Mouse (Mus musculus): ENCODE results near the gene Cd300a. TPM values are rescaled to one million over a fixed set of nuclear protein-coding genes. Genes with fewer than 3 reads are reported as not detected.

Cd300a gene
- 1.6 and 1.9 TPM in 2 replicates for polyA plus RNA-seq (2015; fragmentation: Nextera tagmentation; extraction: Ambion mirVana)

DNA sequence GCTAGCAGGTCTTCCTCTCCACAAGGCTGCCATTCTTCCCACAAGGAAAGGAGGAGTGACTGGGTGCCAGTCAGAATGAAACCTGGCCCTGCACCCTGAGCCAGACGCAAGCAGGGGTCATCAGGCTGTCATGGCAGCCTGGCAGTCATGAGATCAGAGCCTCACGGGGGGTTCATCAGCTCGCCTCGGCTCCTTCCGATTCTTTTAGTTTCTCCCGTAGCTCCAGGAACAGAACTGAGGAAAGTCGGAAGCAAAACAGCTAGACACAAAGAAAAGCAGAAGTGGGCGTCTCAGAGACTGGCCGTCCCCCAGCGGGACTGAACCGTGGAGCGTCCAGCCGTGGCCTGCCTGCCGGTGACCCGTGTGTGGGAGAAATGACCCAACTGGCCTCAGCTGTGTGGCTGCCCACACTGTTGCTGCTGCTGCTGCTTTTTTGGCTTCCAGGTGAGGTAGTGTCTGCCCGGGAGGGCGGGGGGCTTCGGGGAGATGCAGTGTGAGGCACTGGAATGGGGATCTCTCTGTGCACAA, at the start of gene Cd300a:
TSS of gene Cd300a (plus strand) at position 51 of the 528 bp plus-strand sequence.
- 76% methylated on average over 18 of the region's 18 CpGs for WGBS
- Histone ChIP-seq H3K9me3 (no peaks in the 10 kb centered on the region), H3K36me3 (no peaks in the 10 kb centered on the region), H3K9ac (no peak within 1 kb of the TSS), H3K27me3 (no peaks in the 10 kb centered on the region; the same call in 1 of the 2 replicates), H3K4me1 (no peaks in the 10 kb centered on the region), H3K27ac (no peak within 1 kb of the TSS), H3K4me2 (replicated peaks) (no peak within 1 kb of the TSS), H3K4me3 (no peak within 1 kb of the TSS)
- ATAC-seq (ENCODE audit: low FRiP score, low read depth), result no peak

DNA sequence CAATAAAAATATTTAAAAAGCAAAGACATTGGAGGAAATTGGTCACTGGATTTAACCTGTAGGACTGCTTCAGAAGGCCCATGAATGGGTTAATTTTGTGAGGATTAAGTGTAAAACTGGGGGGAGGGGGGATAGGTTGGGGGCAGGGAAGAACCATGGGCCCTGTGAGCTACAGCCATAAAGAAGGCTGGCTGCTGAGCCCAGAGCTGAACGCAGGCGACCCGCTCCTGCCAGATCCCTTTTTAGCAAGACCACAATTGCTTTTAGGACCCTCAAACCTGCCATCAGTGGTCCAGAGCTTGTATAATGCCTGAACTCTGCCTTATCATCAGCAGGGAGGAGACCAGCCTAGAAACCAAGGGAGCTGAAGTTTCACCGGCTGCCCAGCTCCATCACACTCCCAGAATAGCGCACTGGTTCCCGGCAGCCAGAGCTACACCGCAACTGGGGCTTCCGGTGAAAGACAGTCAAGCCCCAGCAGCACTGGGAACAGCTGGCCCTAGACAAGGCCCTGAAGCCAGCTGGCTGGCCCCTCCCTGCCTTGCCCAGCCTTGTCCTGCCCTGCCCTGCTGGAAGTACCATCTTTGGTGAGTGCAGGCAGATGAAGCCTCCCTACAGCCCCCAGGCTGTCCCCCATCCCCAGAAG, 45.9 kb upstream of the Cd300a start:
- Histone ChIP-seq H3K36me3 (no peaks in the 10 kb centered on the region), H3K9me3 (0 out of 2 replicates have a peak, but pooled peaks cover 5% of the 10 kb centered on the region), H3K4me2 (replicated peaks) (peak overlapping the region; percentile 48), H3K4me1 (peaks cover 25% of the 10 kb centered on the region), H3K9ac (peak overlapping the region; percentile 48; the same call in 1 of the 2 replicates), H3K27me3 (no peaks in the 10 kb centered on the region), H3K27ac (peak overlapping the region; percentile 82), H3K4me3 (no peak overlapping the region)
- WGBS, result 2% methylated on average over 8 of the region's 8 CpGs
- peak; percentile 87 for ATAC-seq (ENCODE audit: low FRiP score, low read depth)

DNA sequence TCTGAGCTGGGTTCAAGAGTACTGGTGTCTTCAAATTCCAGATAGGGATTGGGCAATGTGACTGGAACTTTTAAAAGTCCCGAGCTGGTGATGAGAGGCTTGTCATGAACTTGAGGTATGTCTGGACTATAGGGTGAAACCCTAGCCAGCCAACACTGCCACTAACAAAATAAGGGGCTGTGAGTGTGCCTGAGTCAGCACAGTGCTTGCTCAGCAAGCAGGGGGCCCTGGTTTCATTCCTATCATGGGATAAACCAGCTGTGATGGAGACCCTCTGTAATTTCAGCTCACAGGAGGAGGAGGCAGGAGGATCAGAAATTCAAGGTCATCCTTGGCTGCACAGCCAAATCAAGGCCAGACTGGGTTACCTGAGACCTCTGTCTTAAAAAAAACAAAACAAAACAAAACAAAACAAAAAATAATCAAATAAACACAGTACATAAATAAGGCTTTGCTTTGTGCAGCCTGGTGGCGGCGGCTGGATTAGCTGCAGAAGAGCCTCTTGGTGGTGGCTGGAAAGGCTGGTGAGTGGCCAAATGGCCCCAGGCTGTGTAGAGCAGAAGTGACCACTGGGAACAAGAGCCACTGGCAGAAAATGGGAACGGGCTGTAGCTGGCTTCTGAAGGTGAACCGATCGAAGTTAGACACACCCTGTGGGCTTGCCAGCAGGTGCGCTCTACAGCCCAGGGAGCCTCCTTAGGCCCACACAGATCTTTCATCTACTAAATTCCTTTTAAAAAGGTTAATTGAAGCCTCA, 45.2 kb upstream of the Cd300a start:
- no peaks in the 10 kb centered on the region; the same call in 1 of the 2 replicates for H3K27me3 ChIP-seq
- H3K4me3 ChIP-seq, result no peak overlapping the region
- ATAC-seq (ENCODE audit: low FRiP score, low read depth), result peak; percentile 20; the same call in 1 of the 2 replicates
- H3K9me3 ChIP-seq, result 0 out of 2 replicates have a peak, but pooled peaks cover 5% of the 10 kb centered on the region
- H3K9ac ChIP-seq, result peak overlapping the region; percentile 48; the same call in 1 of the 2 replicates
- H3K36me3 ChIP-seq, result no peaks in the 10 kb centered on the region
- H3K27ac ChIP-seq, result peak overlapping the region; percentile 82
- peaks cover 30% of the 10 kb centered on the region for H3K4me1 ChIP-seq
- WGBS, result 57% methylated on average over 7 of the region's 7 CpGs
- peak overlapping the region; percentile 48 for H3K4me2 ChIP-seq (replicated peaks)

GRCm38 (mm10) chr11:114846336-114846735, 43.5 kb upstream of the Cd300a start:
- Histone ChIP-seq H3K27ac (no peak overlapping the region), H3K4me1 (peaks cover 43% of the 10 kb centered on the region), H3K27me3 (no peaks in the 10 kb centered on the region; the same call in 1 of the 2 replicates), H3K9me3 (0 out of 2 replicates have a peak, but pooled peaks cover 3% of the 10 kb centered on the region), H3K4me3 (no peak overlapping the region), H3K9ac (no peak overlapping the region), H3K36me3 (no peaks in the 10 kb centered on the region), H3K4me2 (replicated peaks) (no peak overlapping the region)
- 78% methylated on average over 4 of the region's 4 CpGs for WGBS
- no peak for ATAC-seq (ENCODE audit: low FRiP score, low read depth)

GRCm38 (mm10) chr11:114847008-114847407, 42.8 kb upstream of the Cd300a start:
- no peaks in the 10 kb centered on the region; the same call in 1 of the 2 replicates for H3K27me3 ChIP-seq
- no peak overlapping the region for H3K9ac ChIP-seq
- no peaks in the 10 kb centered on the region for H3K36me3 ChIP-seq
- ATAC-seq (ENCODE audit: low FRiP score, low read depth), result no peak
- H3K4me1 ChIP-seq, result peaks cover 43% of the 10 kb centered on the region
- H3K4me3 ChIP-seq, result no peak overlapping the region
- 56% methylated on average over 5 of the region's 5 CpGs for WGBS
- H3K4me2 ChIP-seq (replicated peaks), result no peak overlapping the region
- no peak overlapping the region for H3K27ac ChIP-seq
- no peaks in the 10 kb centered on the region for H3K9me3 ChIP-seq

DNA sequence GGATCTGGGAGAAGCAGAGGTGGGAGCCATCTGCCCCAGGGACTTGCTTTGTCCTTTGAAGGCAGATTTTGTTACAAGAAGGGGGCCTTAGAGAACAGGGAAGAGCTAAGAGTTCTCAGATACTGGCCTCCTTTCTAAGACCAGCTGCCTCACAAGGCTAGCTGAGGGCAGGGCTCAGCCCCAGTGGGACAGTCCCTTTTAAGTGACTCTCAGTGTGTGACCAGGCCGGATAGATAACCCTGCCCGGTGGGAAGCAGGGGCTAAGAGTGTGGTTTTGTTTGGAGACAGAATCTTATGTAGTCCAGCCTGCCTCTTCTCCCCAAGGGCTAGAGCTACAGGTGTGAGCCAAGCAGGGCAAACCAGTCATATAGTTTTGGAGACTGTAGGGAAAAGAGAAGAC, 40.3 kb upstream of the Cd300a start:
- 9% methylated on average over 2 of the region's 2 CpGs for WGBS
- H3K27ac ChIP-seq, result no peak overlapping the region
- no peak for ATAC-seq (ENCODE audit: low FRiP score, low read depth)

GRCm38 (mm10) chr11:114850066-114850451, 39.8 kb upstream of the Cd300a start:
- H3K9ac ChIP-seq, result peak overlapping the region; percentile 91

More for the DNA sequence above, 40.3 kb upstream of the Cd300a start:
- H3K4me2 ChIP-seq (replicated peaks), result peak overlapping the region; percentile 95; the same call in 1 of the 2 replicates
- 0 out of 2 replicates have a peak, but pooled peaks cover 3% of the 10 kb centered on the region for H3K36me3 ChIP-seq
- H3K4me1 ChIP-seq, result peaks cover 49% of the 10 kb centered on the region
- H3K9ac ChIP-seq, result no peak overlapping the region
- H3K9me3 ChIP-seq, result no peaks in the 10 kb centered on the region
- H3K4me3 ChIP-seq, result no peak overlapping the region
- no peaks in the 10 kb centered on the region; the same call in 1 of the 2 replicates for H3K27me3 ChIP-seq

GRCm38 (mm10) chr11:114850452-114851268, 39.2 kb upstream of the Cd300a start, which contains the start of gene Gprc5c:
TSS of gene Gprc5c (plus strand) at chr11:114851152.
- no peak for ATAC-seq (ENCODE audit: low FRiP score, low read depth)
- Histone ChIP-seq H3K9me3 (no peaks in the 10 kb centered on the region), H3K27ac (peak within 1 kb of the TSS; percentile 97), H3K9ac (peak within 1 kb of the TSS; percentile 91), H3K36me3 (0 out of 2 replicates have a peak, but pooled peaks cover 8% of the 10 kb centered on the region), H3K4me2 (replicated peaks) (peak within 1 kb of the TSS; percentile 95), H3K4me1 (peaks cover 48% of the 10 kb centered on the region), H3K27me3 (no peaks in the 10 kb centered on the region; the same call in 1 of the 2 replicates), H3K4me3 (peak within 1 kb of the TSS; percentile 82)
- under 1% methylated on average over 34 of the region's 43 CpGs for WGBS

More at GRCm38 (mm10) chr11:114850066-114850451, 39.8 kb upstream of the Cd300a start:
- Histone ChIP-seq H3K4me3 (peak overlapping the region; percentile 82), H3K4me1 (peaks cover 48% of the 10 kb centered on the region), H3K27ac (peak overlapping the region; percentile 97; the same call in 1 of the 2 replicates), H3K36me3 (0 out of 2 replicates have a peak, but pooled peaks cover 7% of the 10 kb centered on the region), H3K4me2 (replicated peaks) (peak overlapping the region; percentile 95), H3K9me3 (no peaks in the 10 kb centered on the region), H3K27me3 (no peaks in the 10 kb centered on the region; the same call in 1 of the 2 replicates)
- WGBS, result 10% methylated on average over 5 of the region's 5 CpGs
- no peak for ATAC-seq (ENCODE audit: low FRiP score, low read depth)

GRCm38 (mm10) chr11:114851269-114851607, 38.6 kb upstream of the Cd300a start:
- no peaks in the 10 kb centered on the region; the same call in 1 of the 2 replicates for H3K27me3 ChIP-seq
- peaks cover 10% of the 10 kb centered on the region; the same call in 1 of the 2 replicates for H3K36me3 ChIP-seq
- H3K4me2 ChIP-seq (replicated peaks), result peak overlapping the region; percentile 95
- WGBS, result 0% methylated on average over 27 of the region's 27 CpGs
- H3K9ac ChIP-seq, result peak overlapping the region; percentile 91
- peak overlapping the region; percentile 97 for H3K27ac ChIP-seq
- H3K9me3 ChIP-seq, result no peaks in the 10 kb centered on the region
- peak overlapping the region; percentile 82 for H3K4me3 ChIP-seq
- ATAC-seq (ENCODE audit: low FRiP score, low read depth), result 0 out of 2 replicates have a peak, but pooled peaks have one; percentile 6
- peaks cover 48% of the 10 kb centered on the region for H3K4me1 ChIP-seq

- H3K4me3 ChIP-seq, result peak overlapping the region; percentile 82
- peaks cover 44% of the 10 kb centered on the region for H3K4me1 ChIP-seq
- under 1% methylated on average over 65 of the region's 65 CpGs for WGBS
- H3K4me2 ChIP-seq (replicated peaks), result peak overlapping the region; percentile 95
- peak overlapping the region; percentile 97 for H3K27ac ChIP-seq
- peak; percentile 52 for ATAC-seq (ENCODE audit: low FRiP score, low read depth)
- no peaks in the 10 kb centered on the region for H3K9me3 ChIP-seq
- H3K27me3 ChIP-seq, result no peaks in the 10 kb centered on the region; the same call in 1 of the 2 replicates
- H3K36me3 ChIP-seq, result peaks cover 14% of the 10 kb centered on the region; the same call in 1 of the 2 replicates
- H3K9ac ChIP-seq, result peak overlapping the region; percentile 91
Measured at GRCm38 (mm10) chr11:114851608-114852310, 38.1 kb upstream of the Cd300a start.

Data from limb, embryonic 13.5 days (tissue).